Mouse (Mus musculus): ENCODE data around the gene Islr2. TPM values are rescaled to one million over a fixed set of nuclear protein-coding genes. Genes with fewer than 3 reads are reported as not detected.

Gene Islr2
- total RNA-seq, 2 experiments from 2014 or later, result 4.2 to 4.6 TPM

DNA sequence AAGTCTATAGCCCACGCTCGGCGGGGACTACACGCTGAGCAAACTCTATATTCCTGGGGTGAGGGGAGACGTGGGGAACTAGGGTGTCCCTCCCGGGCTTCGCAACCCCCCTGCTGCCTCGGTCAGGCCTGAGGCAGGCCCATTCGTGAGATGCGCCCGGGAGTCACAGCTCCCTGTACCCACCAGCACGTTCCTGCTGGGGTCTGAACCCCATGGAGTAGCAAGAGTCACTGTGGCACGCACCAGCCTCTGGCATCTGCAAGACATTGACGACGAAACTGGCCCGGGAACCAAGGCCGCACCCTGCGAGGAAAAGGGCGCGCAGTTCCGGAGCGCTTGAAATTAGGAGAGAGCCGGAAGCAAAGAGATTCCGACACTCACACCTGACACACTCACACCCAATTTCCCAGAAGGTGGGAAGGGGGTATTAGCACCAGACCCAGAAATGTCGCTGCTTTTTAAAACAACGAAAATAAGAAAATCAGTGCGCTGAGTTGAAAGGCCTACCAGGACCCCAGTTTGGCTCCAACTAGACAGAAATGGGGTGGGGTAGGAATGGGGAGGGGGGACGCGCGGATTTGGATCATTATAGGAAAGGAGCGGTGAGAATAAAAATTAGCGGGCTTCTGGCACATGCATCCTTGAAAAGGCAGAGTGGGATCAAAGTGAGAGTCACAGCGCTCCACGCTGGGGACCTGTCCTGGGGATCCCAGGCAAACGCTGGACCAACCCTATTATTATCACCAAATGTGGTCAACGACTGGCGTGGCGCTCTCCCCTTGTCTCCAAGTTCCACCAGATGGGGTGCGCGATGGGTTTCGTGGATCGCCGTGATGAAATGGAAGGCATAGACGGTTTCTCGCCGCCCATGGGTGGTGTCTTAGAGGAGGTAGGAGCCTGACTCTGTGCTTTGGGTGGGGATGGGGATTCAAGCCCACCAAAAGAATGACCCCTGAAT, 7.2 kb downstream of the Islr2 start:
- no peak for DNase-seq

- DNase-seq, result no peak
Observed at GRCm38 (mm10) chr9:58196141-58196540, 8.0 kb downstream of the Islr2 start.

GRCm38 (mm10) chr9:58195671-58196070, 8.4 kb downstream of the Islr2 start:
- no peak for DNase-seq

DNA sequence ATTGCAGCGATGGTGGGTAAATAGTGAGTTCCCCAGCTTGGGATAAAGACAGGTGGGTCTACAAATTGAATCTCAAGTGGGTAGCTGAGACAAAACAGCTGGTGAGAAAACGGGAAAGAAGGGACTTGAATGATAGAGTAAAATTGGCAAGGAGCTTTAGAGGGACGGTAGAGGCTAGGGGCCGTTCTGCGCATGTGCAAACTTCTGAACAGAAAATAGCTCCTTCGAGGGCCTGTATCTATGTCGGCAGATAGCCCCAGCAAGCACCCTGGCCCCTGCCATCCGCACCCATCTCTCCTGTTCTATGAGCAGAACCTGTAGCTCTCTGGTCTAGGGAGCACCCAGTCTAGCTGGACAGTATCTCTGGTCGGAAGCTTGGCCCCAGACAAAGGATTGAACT, 9.9 kb downstream of the Islr2 start:
- DNase-seq, result no peak

DNA sequence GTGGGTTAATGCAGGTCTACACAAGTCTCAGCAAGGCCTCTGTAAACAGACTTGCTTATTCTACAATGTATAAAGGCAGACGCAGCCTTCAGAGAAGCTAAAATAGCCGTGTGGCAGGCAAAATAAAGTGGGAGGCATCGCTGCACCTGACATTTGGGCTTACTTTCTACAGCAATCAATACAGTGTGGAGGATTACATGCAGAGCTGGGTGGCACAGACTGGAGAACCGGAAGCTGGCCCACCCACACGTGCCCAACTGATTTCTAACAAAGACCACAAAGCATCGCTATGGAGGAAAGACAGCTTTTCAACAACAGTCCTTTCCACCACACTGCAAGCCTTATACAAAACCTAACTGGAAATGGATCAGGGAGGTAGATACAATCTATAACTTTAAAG, 19.7 kb downstream of the Islr2 start:
- DNase-seq, result no peak

- DNase-seq, result no peak
Observed at GRCm38 (mm10) chr9:58179390-58179789, 24.7 kb downstream of the Islr2 start.

- DNase-seq, result no peak
Observed at GRCm38 (mm10) chr9:58177165-58177564, 27.0 kb downstream of the Islr2 start.

DNA sequence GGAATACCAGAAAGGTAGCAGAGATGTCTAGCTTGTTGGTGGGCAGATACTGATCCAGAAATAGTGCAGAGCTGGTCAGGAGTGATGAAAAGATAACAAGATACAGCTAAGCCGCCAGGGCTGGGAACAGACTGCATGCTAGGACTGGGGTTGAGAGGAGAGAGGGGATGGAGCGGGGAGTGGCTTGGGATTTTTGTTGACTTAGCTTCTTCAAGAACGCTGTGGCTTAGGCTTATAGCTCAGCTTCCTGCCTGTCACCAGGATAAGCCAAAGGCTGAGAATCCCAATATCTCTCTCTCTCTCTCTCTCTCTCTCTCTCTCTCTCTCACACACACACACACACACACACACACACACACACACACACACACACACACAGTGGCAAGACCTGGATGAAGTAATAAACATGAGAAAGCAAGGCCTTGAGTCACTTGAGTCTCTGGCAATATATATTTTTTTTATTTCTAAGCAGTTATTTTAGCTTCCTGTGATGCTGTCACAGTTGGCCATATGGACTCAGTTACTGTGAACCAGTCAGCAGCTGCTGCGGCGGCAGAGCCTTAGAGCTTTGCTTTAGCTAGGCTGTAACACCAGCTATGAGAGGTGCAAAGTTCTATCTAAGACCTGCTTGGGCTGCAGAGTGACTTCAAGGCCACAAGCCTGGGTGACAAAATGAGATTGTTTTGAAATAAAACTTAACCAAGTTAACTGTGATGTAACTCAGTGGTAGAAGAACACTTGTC, 28.2 kb downstream of the Islr2 start:
- no peak for DNase-seq

GRCm38 (mm10) chr9:58174818-58175251, 29.3 kb downstream of the Islr2 start:
- no peak for DNase-seq

GRCm38 (mm10) chr9:58172863-58173262, 31.3 kb downstream of the Islr2 start:
- DNase-seq, result no peak

DNA sequence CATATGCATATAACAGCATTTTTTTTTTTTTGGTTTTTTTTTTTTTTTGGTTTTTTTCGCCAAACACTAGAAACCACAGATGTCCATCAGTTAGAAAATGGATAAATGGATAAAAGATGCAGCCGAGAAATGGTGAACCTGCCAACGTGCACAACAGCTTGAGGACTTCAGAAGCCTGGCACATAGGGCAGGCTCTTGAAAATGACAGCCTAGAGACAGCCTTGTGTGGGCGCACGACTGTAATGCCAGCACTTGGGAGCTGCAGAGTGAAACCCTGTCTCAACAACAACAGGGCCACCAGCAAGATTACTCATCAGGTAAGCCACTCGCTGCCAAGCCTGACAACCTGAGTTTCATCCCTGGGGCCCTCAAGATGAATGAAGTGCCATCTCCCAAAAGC, 34.7 kb downstream of the Islr2 start:
- no peak for DNase-seq

- no peak for DNase-seq
Observed at GRCm38 (mm10) chr9:58168880-58169279, 35.2 kb downstream of the Islr2 start.

DNA sequence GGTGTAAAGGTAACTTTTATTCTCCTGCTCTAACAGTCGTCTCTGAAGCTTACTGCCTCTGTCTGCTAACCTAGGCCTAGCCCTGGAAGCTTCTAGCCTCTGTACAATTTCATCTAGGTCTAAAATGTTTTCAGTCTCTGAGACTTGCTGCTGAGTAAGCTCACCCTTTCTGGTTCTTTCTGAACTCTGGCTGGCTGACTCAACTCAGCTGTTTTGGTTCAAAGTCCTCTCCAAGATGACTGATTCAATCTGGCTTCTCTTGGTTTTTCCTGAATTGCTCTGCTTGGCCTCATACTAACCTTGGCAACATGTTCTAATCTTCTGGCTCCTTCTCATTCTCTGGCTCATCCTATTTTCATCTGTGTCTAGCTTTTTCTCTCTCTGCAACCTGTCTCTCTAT, 38.3 kb downstream of the Islr2 start:
- DNase-seq, result no peak

DNA sequence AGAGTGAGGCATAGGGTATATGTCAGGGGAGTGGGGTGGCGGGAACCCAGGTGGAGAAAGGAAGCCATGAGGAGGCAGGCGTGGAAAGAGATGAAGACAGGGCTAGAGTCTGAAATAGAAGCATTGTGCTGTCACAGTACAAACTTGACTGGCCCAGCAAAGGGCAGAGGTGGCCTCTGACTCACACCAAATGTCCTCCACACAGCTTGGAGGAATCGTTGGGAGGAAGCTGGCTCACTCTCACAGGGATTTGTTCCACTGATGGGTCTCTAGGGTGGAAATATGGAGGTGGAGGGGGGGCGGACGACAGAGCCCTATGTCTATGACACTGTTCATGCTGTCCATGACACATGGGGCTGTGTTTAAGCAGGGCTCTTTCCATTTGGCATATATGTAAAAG, 41.0 kb downstream of the Islr2 start:
- DNase-seq, result no peak

- no peak for DNase-seq
Observed at GRCm38 (mm10) chr9:58162173-58162572, 41.9 kb downstream of the Islr2 start.

DNA sequence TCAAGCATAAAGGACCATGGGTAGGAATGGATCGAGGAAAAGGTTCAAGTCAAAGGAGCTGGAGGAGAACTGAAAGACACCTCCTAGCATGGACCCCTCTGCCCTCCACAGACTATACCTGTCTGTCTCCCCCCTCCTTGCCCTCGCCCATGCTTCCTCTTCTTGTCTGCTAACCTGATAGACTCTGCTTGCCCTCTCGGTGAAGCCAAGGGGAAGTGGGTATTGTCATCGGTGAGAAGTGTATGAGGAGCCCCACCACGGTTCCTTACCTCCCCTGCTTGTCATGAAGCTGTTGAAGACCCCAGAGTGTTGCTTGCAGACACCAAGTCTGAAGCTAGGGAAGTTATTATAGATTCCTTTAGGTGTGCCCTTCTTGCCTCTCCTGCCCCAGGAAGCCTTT, 43.8 kb downstream of the Islr2 start:
- DNase-seq, result no peak

GRCm38 (mm10) chr9:58159855-58160254, 44.3 kb downstream of the Islr2 start:
- DNase-seq, result peak; percentile 57

GRCm38 (mm10) chr9:58158541-58159311, 45.4 kb downstream of the Islr2 start:
- peak; percentile 79 for DNase-seq

DNA sequence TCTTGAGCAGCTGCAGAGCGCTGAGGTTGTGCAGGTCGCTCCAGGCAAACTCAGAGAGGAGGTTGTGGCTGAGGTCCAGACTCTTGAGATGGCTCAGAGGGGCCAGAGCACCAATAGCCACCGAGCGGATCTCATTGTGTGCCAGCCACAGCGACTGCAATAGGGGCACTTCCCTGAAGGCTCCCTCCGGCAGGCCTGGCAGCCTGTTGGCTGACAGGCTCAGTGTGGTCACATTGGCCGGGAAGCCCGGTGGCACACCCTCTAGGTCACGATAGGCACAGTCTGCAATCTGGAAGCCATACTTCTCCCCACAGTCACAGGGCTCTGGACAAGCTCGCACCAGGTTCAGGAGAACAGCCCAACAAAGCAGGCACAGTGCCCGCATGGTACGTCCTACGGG, 46.3 kb downstream of the Islr2 start:
- no peak for DNase-seq

DNA sequence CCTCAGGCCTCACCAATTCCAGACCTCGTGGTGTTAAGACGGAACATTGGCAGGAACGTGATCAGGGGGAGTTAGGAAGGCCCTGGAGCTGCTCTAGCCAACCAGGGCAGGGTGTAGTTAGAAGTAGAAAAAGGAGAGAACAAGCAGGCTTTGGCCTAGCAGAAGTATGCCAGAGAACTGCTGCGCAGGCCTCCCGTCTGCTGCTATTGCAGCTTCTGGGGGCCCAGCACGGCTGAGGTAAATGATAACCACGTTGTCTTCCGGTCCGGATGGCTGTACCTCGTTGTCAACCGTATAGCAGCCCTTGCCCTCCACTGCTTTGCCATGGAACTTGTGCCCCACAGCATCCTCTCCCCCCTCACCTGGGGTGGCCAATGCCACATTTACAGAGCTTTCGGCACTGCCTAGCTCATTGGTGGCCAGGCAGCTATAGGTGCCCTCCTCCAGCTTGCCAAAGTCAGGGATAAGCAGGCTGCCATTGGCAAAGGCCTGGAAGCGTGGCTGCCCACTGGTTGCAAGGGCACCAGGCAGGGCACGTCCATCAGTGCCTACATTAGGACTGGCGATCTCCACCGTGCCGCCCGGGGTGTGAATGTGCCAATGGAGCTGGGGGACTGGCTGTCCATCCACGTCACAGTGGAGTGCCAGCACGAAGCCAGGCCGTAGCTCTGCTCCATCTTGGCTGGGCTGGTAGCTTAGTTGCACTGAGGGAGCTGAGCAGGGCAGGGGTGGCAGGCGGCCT, 47.1 kb downstream of the Islr2 start:
- no peak for DNase-seq

GRCm38 (mm10) chr9:58155366-58155765, 48.8 kb downstream of the Islr2 start:
- no peak for DNase-seq

DNA sequence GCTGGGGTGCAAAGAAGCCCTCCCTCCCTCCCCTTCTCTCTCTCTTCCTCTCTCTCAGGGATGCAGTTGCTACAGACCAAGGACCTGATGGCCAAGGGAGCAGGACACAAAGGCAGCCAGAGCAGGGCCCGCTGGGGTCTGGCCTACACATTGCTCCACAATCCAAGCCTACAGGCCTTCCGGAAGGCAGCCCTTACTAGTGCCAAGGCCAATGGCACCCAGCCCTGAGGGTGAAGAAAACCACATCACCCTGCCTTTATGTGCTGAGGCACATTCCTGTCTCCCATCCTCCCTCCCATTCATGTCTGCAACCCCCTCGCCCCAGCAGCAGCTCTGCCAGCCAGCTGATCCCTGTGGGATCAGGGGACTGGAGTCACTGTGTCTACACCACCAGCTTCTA, 51.0 kb downstream of the Islr2 start:
- no peak for DNase-seq
